Comparison of ENCODE assay signal across 26 mouse cellular contexts in genomic region chr10:41825996-41826395, GRCm38 (mm10).
"Had no signal": no experiment of that assay in that cellular context is flagged by ENCODE, and none has a peak within 500 bp of the region (broad histone marks: within the 10 kb centered on the region; RNA-seq: fewer than 3 reads in every experiment).

No protein-coding gene starts in this region.

- H3K36me3 ChIP-seq: embryonic facial prominence, embryonic 10.5 days; embryonic facial prominence, embryonic 12.5 days; embryonic facial prominence, embryonic 13.5 days; embryonic facial prominence, embryonic 15.5 days; forebrain, embryonic 10.5 days; forebrain, embryonic 12.5 days; forebrain, embryonic 15.5 days had no signal

- DNase-seq: cerebellum, adult 2 months; cerebellum, adult 8-10 months; cerebellum, adult 9-10 months; cerebellum, adult 9-11 months; cerebellum, postnatal 10 days; cerebellum, postnatal 14 days; cerebellum, postnatal 25 days; cerebellum, postnatal 36 days; embryo, embryonic 11 days; forebrain, postnatal 0 days; gastrocnemius, adult 2 months; gastrocnemius, postnatal 10 days; gastrocnemius, postnatal 14 days; gastrocnemius, postnatal 25 days; gastrocnemius, postnatal 36 days; heart, adult 18-20 months; heart, adult 2 months had no signal

- H3K27ac ChIP-seq: embryonic facial prominence, embryonic 10.5 days; embryonic facial prominence, embryonic 12.5 days; embryonic facial prominence, embryonic 13.5 days; embryonic facial prominence, embryonic 15.5 days; forebrain, embryonic 10.5 days; forebrain, embryonic 12.5 days; forebrain, embryonic 13.5 days; forebrain, embryonic 15.5 days had no signal

- H3K9me3 ChIP-seq: embryonic facial prominence, embryonic 10.5 days; embryonic facial prominence, embryonic 12.5 days; embryonic facial prominence, embryonic 13.5 days; embryonic facial prominence, embryonic 15.5 days; forebrain, embryonic 10.5 days; forebrain, embryonic 12.5 days; forebrain, embryonic 13.5 days; forebrain, embryonic 15.5 days had no signal

- H3K4me3 ChIP-seq: embryonic facial prominence, embryonic 10.5 days; embryonic facial prominence, embryonic 12.5 days; embryonic facial prominence, embryonic 13.5 days; embryonic facial prominence, embryonic 15.5 days; erythroblast, embryonic 14.5 days; forebrain, embryonic 10.5 days; forebrain, embryonic 12.5 days; forebrain, embryonic 13.5 days; forebrain, embryonic 15.5 days; gastrocnemius, adult 2 months; heart, adult 2 months had no signal

- H3K27me3 ChIP-seq: embryonic facial prominence, embryonic 12.5 days; embryonic facial prominence, embryonic 13.5 days; embryonic facial prominence, embryonic 15.5 days; forebrain, embryonic 12.5 days; forebrain, embryonic 13.5 days; forebrain, embryonic 15.5 days had no signal

- H3K4me1 ChIP-seq: embryonic facial prominence, embryonic 10.5 days; embryonic facial prominence, embryonic 12.5 days; forebrain, embryonic 10.5 days; forebrain, embryonic 12.5 days; forebrain, embryonic 13.5 days; forebrain, embryonic 15.5 days had no signal
